Mouse (Mus musculus): ENCODE data around the gene Atg14.
A peak's percentile ranks its signal among the peaks of the same experiment; 100 is the strongest.
"Not testable (repeated sequence)": the region's sequence is repeated elsewhere in the genome, so short reads cannot be mapped to it uniquely, and the experiment has no call there.

Gene Atg14

GRCm38 (mm10) chr14:47570549-47570948 lies at the start of gene Atg14:
Gene Atg14 (minus strand): TSS chr14:47570649.
- not testable (repeated sequence) for DNase-seq (ENCODE audit: low read depth, low spot score)

- peak; percentile 90 for DNase-seq (ENCODE audit: low read depth, low spot score)
Measured at GRCm38 (mm10) chr14:47618891-47619290, 48.4 kb upstream of the Atg14 start.

- DNase-seq (ENCODE audit: low read depth, low spot score) = no peak
Measured at GRCm38 (mm10) chr14:47613254-47613653, 42.8 kb upstream of the Atg14 start.

- DNase-seq (ENCODE audit: low read depth, low spot score) = peak; percentile 82
Measured at GRCm38 (mm10) chr14:47597942-47598388, 27.5 kb upstream of the Atg14 start.

- no peak for DNase-seq (ENCODE audit: low read depth, low spot score)
Measured at GRCm38 (mm10) chr14:47594426-47595103, 24.1 kb upstream of the Atg14 start.

GRCm38 (mm10) chr14:47590391-47590975 lies 20.0 kb upstream of the Atg14 start:
- no peak for DNase-seq (ENCODE audit: low read depth, low spot score)

GRCm38 (mm10) chr14:47589444-47589843 lies 19.0 kb upstream of the Atg14 start:
- DNase-seq (ENCODE audit: low read depth, low spot score) = no peak

- peak; percentile 14 for DNase-seq (ENCODE audit: low read depth, low spot score)
Measured at GRCm38 (mm10) chr14:47584346-47584745, 13.9 kb upstream of the Atg14 start.

GRCm38 (mm10) chr14:47581681-47582080 lies 11.2 kb upstream of the Atg14 start:
- DNase-seq (ENCODE audit: low read depth, low spot score) = no peak

- no peak for DNase-seq (ENCODE audit: low read depth, low spot score)
Measured at GRCm38 (mm10) chr14:47581280-47581679, 10.8 kb upstream of the Atg14 start.

- DNase-seq (ENCODE audit: low read depth, low spot score) = no peak
Measured at GRCm38 (mm10) chr14:47578086-47578485, 7.6 kb upstream of the Atg14 start.

- no peak for DNase-seq (ENCODE audit: low read depth, low spot score)
Measured at GRCm38 (mm10) chr14:47576687-47577086, 6.2 kb upstream of the Atg14 start.

GRCm38 (mm10) chr14:47574721-47575120 lies 4.3 kb upstream of the Atg14 start:
- DNase-seq (ENCODE audit: low read depth, low spot score) = peak; percentile 77

GRCm38 (mm10) chr14:47572707-47573106 lies 2.3 kb upstream of the Atg14 start:
- peak; percentile 19 for DNase-seq (ENCODE audit: low read depth, low spot score)

- peak; percentile 92 for DNase-seq (ENCODE audit: low read depth, low spot score)
Measured at GRCm38 (mm10) chr14:47567962-47568652, 2.3 kb downstream of the Atg14 start.

- no peak for DNase-seq (ENCODE audit: low read depth, low spot score)
Measured at GRCm38 (mm10) chr14:47563106-47563505, 7.3 kb downstream of the Atg14 start.

- no peak for DNase-seq (ENCODE audit: low read depth, low spot score)
Measured at GRCm38 (mm10) chr14:47562530-47562929, 7.9 kb downstream of the Atg14 start.

- DNase-seq (ENCODE audit: low read depth, low spot score) = no peak
Measured at GRCm38 (mm10) chr14:47560714-47561113, 9.7 kb downstream of the Atg14 start.

GRCm38 (mm10) chr14:47555225-47555624 lies 15.2 kb downstream of the Atg14 start:
- DNase-seq (ENCODE audit: low read depth, low spot score) = no peak

- peak; percentile 11 for DNase-seq (ENCODE audit: low read depth, low spot score)
Measured at GRCm38 (mm10) chr14:47554236-47554635, 16.2 kb downstream of the Atg14 start.

- DNase-seq (ENCODE audit: low read depth, low spot score) = peak; percentile 18
Measured at GRCm38 (mm10) chr14:47553380-47553779, 17.1 kb downstream of the Atg14 start.

GRCm38 (mm10) chr14:47551668-47552067 lies 18.8 kb downstream of the Atg14 start:
- DNase-seq (ENCODE audit: low read depth, low spot score) = no peak

- no peak for DNase-seq (ENCODE audit: low read depth, low spot score)
Measured at GRCm38 (mm10) chr14:47544877-47545276, 25.6 kb downstream of the Atg14 start.

Data from A20 (cell line).